Mouse (Mus musculus): Measurements from ENCODE around the gene Ints3.

DNA sequence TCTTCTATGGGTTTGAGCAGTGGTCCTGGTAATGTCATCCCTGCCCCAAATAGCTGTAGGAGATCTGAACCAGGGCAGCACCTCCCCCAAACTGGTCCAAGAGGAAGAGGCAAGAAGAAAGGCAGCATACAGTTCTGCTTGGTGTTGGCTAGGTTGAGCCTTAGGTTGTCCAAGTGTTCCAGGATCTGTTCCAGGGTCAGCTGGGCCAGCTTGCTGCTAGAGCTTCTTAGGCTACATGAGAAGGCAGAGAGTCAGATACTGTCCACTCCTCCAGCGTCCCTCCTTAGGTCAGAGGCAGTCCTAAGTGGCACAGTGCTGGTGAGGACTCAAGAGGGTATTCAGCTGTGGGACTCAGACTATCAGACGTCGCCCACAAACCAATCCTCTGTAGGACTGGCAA is 40.8 kb downstream of the Ints3 start:
- TF ChIP-seq CTCF (IDR thresholded peaks at IDR 0.05; ENCODE audit: control insufficient read depth, insufficient read depth, insufficient read length), result no peak
- TF ChIP-seq USF1 (IDR thresholded peaks at IDR 0.05; ENCODE audit: low read depth), result no peak
- no peak for TF ChIP-seq MAX (IDR thresholded peaks at IDR 0.05)
- no peak for TF ChIP-seq MYOD1 (IDR thresholded peaks at IDR 0.05; ENCODE audit: control insufficient read depth, insufficient read length, low read depth)
- TF ChIP-seq FOSL1 (IDR thresholded peaks at IDR 0.05; ENCODE audit: insufficient read depth, low read length, poor library complexity, severe bottlenecking), result no peak
- TF ChIP-seq MYOG (IDR thresholded peaks at IDR 0.05; ENCODE audit: control insufficient read depth, extremely low read depth, insufficient read length), result no peak
- no peak for TF ChIP-seq CEBPB (IDR thresholded peaks at IDR 0.05; ENCODE audit: low read depth)

All from C2C12 (cell line).